In genomic region chr5:130320485-130320884, GRCm38 (mm10) we compare ENCODE assay signal across 9 mouse cellular contexts. TPM values are rescaled to one million over a fixed set of nuclear protein-coding genes. Genes with fewer than 3 reads are reported as not detected.
DNase-seq lines count a peak whose midpoint lies in the region; ATAC-seq and TF ChIP-seq lines count a peak whose summit lies in the region.
"Had no signal": no experiment of that assay in that cellular context is flagged by ENCODE, and none has a peak within 500 bp of the region (broad histone marks: within the 10 kb centered on the region; RNA-seq: fewer than 3 reads in every experiment).

No protein-coding gene starts in this region.

- WGBS in midbrain, postnatal 0 days, result 82% methylated on average over 3 of the region's 3 CpGs
- WGBS in midbrain, embryonic 11.5 days, result 81% methylated on average over 3 of the region's 3 CpGs
- 77% methylated on average over 3 of the region's 3 CpGs for WGBS in lung, embryonic 15.5 days

- no peak for ATAC-seq in midbrain, postnatal 0 days (ENCODE audit: low FRiP score)
- no peak for ATAC-seq in midbrain, embryonic 11.5 days (ENCODE audit: low FRiP score)
- ATAC-seq in lung, embryonic 15.5 days (ENCODE audit: borderline replicate concordance, extremely low read depth, low FRiP score, low TSS enrichment), result peak; percentile 20; the same call in 1 of the 2 replicates

- TF ChIP-seq CTCF in midbrain, postnatal 0 days (IDR thresholded peaks at IDR 0.05), result peak; percentile 81

- 0 out of 2 replicates have a peak, but pooled peaks cover 9% of the 10 kb centered on the region for H3K36me3 ChIP-seq in midbrain, postnatal 0 days (ENCODE audit: insufficient read depth, low read length)
- no peaks in the 10 kb centered on the region for H3K36me3 ChIP-seq in midbrain, embryonic 11.5 days (ENCODE audit: control insufficient read depth, insufficient read depth, low read length)
- peaks cover 9% of the 10 kb centered on the region; the same call in 1 of the 2 replicates for H3K36me3 ChIP-seq in lung, embryonic 15.5 days

- DNase-seq in adrenal gland, adult (ENCODE audit: inconsistent age in 2 of 2, low spot score in 1 of 2), result peak; percentile 72 to 86
- DNase-seq in adrenal gland, adult 18-20 months (ENCODE audit: low spot score in 2 of 2), result no peak
- DNase-seq in midbrain, postnatal 0 days (ENCODE audit: low spot score), result peak; percentile 65
- no peak for DNase-seq in midbrain, embryonic 11.5 days (ENCODE audit: low spot score, missing footprints)
- peak; percentile 6 to 22 for DNase-seq in heart, postnatal 14 days
- DNase-seq in urinary bladder, adult 2 months (ENCODE audit: low spot score), result no peak
- DNase-seq in layer of hippocampus, adult 9-11 months, result no peak

- no peak overlapping the region for H3K27ac ChIP-seq in midbrain, postnatal 0 days (ENCODE audit: low read depth, low read length)
- no peak overlapping the region for H3K27ac ChIP-seq in midbrain, embryonic 11.5 days (ENCODE audit: low read depth, low read length)
- no peak overlapping the region for H3K27ac ChIP-seq in lung, embryonic 15.5 days
- H3K27ac ChIP-seq: embryonic facial prominence, embryonic 15.5 days had no signal

- H3K27me3 ChIP-seq in midbrain, postnatal 0 days (ENCODE audit: insufficient read depth, low read length), result no peaks in the 10 kb centered on the region
- H3K27me3 ChIP-seq in midbrain, embryonic 11.5 days (ENCODE audit: control insufficient read depth, insufficient read depth, low read length), result no peaks in the 10 kb centered on the region
- H3K27me3 ChIP-seq in lung, embryonic 15.5 days, result no peaks in the 10 kb centered on the region
- H3K27me3 ChIP-seq: embryonic facial prominence, embryonic 15.5 days had no signal

- H3K4me2 ChIP-seq in midbrain, postnatal 0 days (ENCODE audit: low read depth, low read length, poor library complexity, severe bottlenecking), result no peak overlapping the region
- no peak overlapping the region for H3K4me2 ChIP-seq in midbrain, embryonic 11.5 days
- no peak overlapping the region for H3K4me2 ChIP-seq in lung, embryonic 15.5 days
- H3K4me2 ChIP-seq: embryonic facial prominence, embryonic 15.5 days had no signal

- intact Hi-C loops in heart, postnatal 14 days (cut with DNase I), result no loop called here

- no peak overlapping the region for H3K9ac ChIP-seq in midbrain, postnatal 0 days (replicated peaks; ENCODE audit: low read length, poor library complexity, severe bottlenecking)
- no peak overlapping the region for H3K9ac ChIP-seq in midbrain, embryonic 11.5 days (ENCODE audit: low read length)
- no peak overlapping the region for H3K9ac ChIP-seq in lung, embryonic 15.5 days
- H3K9ac ChIP-seq: embryonic facial prominence, embryonic 15.5 days had no signal

- H3K4me3 ChIP-seq in midbrain, postnatal 0 days (ENCODE audit: low read depth, low read length), result no peak overlapping the region
- H3K4me3 ChIP-seq in midbrain, embryonic 11.5 days (ENCODE audit: low read depth, low read length), result no peak overlapping the region
- H3K4me3 ChIP-seq in lung, embryonic 15.5 days, result no peak overlapping the region
- H3K4me3 ChIP-seq: embryonic facial prominence, embryonic 15.5 days had no signal

- H3K9me3 ChIP-seq in midbrain, postnatal 0 days (ENCODE audit: low read length), result no peaks in the 10 kb centered on the region
- 0 out of 2 replicates have a peak, but pooled peaks cover 2% of the 10 kb centered on the region for H3K9me3 ChIP-seq in midbrain, embryonic 11.5 days (ENCODE audit: control insufficient read depth, low read length)
- H3K9me3 ChIP-seq in lung, embryonic 15.5 days, result 0 out of 2 replicates have a peak, but pooled peaks cover 3% of the 10 kb centered on the region
- H3K9me3 ChIP-seq: embryonic facial prominence, embryonic 15.5 days had no signal

- no peaks in the 10 kb centered on the region for H3K4me1 ChIP-seq in midbrain, postnatal 0 days (ENCODE audit: insufficient read depth, low read length)
- no peaks in the 10 kb centered on the region for H3K4me1 ChIP-seq in midbrain, embryonic 11.5 days (ENCODE audit: control insufficient read depth, insufficient read depth, low read length)
- 0 out of 2 replicates have a peak, but pooled peaks cover 11% of the 10 kb centered on the region for H3K4me1 ChIP-seq in lung, embryonic 15.5 days
- H3K4me1 ChIP-seq: embryonic facial prominence, embryonic 15.5 days had no signal

RNA-seq across cellular contexts. Expression of gene Caln1, which starts 48.8 kb away (rescaled TPM):
- total RNA-seq in adrenal gland, adult 18-20 months (2021), result 10 to 100 TPM; 36.3 to 37.2 TPM
- total RNA-seq in midbrain, postnatal 0 days (2014; rRNA removed), result 49.2 and 50.2 TPM in 2 replicates
- 43.7 and 46.4 TPM in 2 replicates for polyA plus RNA-seq in midbrain, postnatal 0 days (2015; fragmentation: Nextera tagmentation; extraction: Ambion mirVana)
- 0.34 and 0.47 TPM in 2 replicates for polyA plus RNA-seq in midbrain, embryonic 11.5 days (2014; fragmentation: Nextera tagmentation; extraction: Ambion mirVana)
- total RNA-seq in heart, postnatal 14 days (2021), result not detected
- 0.09 and 0.26 TPM in 2 replicates for polyA plus RNA-seq in lung, embryonic 15.5 days (2015; fragmentation: Nextera tagmentation; extraction: Ambion mirVana)
- polyA plus RNA-seq in urinary bladder, adult 2 months (2012; rRNA removed), result 0.06 TPM in 1 of 2 replicates, not detected in the other

Comparison
In these comparisons a context has a peak if more than half of its experiments do, and no peak if none do; other contexts are left out.
1. DNase-seq: peak in adrenal gland, adult (2 of 2), midbrain, postnatal 0 days (single experiment) and heart, postnatal 14 days (2 of 2); none in adrenal gland, adult 18-20 months (0 of 2), midbrain, embryonic 11.5 days (single experiment), urinary bladder, adult 2 months (single experiment) and layer of hippocampus, adult 9-11 months (single experiment).
2. RNA of gene Caln1, which starts 48.8 kb away (polyA plus RNA-seq): 43.7 to 46.4 TPM in midbrain, postnatal 0 days; 0.34 to 0.47 TPM in midbrain, embryonic 11.5 days, 0.09 to 0.26 TPM in lung, embryonic 15.5 days and 0.06 TPM in urinary bladder, adult 2 months; every median in the first group is over 10 times any median in the second.